Mouse (Mus musculus) liver, adult 2 months (tissue): ENCODE measurements around the gene Mcm3.

Experiments used
- CTCF ChIP-seq: fragments of 200-500 bp; IDR thresholded peaks from 2 replicates; pipeline ENCODE4 v1.5.1; 2011; ENCODE audit warnings: low read depth, low read length, control low read depth
- POLR2A ChIP-seq: fragments of 200-500 bp; IDR thresholded peaks from 2 replicates; pipeline ENCODE4 v1.6.1; 2011; ENCODE audit warnings: low read length, control low read depth; ENCODE audit not compliant: insufficient read depth; ENCODE audit errors: extremely low read depth

DNA sequence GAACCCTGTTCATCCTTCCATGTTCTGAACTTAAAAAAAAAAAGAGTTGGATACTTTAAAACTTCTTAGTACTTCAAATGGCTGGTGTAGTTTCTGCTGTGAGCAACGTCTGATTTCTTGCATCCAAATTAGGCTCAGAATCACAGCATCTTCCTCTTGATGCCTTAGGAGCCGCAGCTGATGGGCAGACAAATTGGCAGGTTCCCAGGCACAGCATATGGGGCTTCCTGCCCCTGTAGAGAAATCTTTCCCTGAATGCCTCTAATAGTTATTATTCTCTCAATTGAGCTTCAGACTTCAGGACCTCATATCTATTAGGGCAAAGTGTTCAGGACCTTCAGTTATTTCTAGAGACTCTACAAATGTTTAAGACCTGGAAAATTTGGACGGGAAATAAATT lies 19.8 kb upstream of the Mcm3 start:
- no peak for TF ChIP-seq CTCF
- no peak for TF ChIP-seq POLR2A
